Mouse (Mus musculus): ENCODE results near the gene Riox1. TPM values are rescaled to one million over a fixed set of nuclear protein-coding genes. Genes with fewer than 3 reads are reported as not detected.
"Not testable (repeated sequence)": the region's sequence is repeated elsewhere in the genome, so short reads cannot be mapped to it uniquely, and the experiment has no call there.

Riox1 gene
- total RNA-seq, 2 experiments from 2014 or later: 16.6 to 19.0 TPM

GRCm38 (mm10) chr12:83999237-83999636 lies 48.8 kb downstream of the Riox1 start:
- DNase-seq (ENCODE audit: low spot score in 2 of 2); intact Hi-C loops (cut with DNase I): not testable (repeated sequence)

GRCm38 (mm10) chr12:84000418-84000817 lies 50.0 kb downstream of the Riox1 start:
- DNase-seq (ENCODE audit: low spot score in 2 of 2): no peak
- intact Hi-C loops (cut with DNase I): no loop called here

Other genes starting within 250 kb of the Riox1 start
- gene Papln, start 187.0 kb upstream of the Riox1 start, total RNA-seq (2021): 1 to 10 TPM; 7.3 to 9.4 TPM
- 10 to 100 TPM; 68.3 to 74.5 TPM for gene Numb, start 28.7 kb upstream of the Riox1 start, total RNA-seq (2021)
- gene Heatr4, start 34.2 kb downstream of the Riox1 start, total RNA-seq (2021): not detected
- gene Acot2, start 37.3 kb downstream of the Riox1 start, total RNA-seq (2021): 10 to 100 TPM in 1 of 2 experiments, 1 to 10 TPM in 1; 9.5 to 12.5 TPM
- gene Acot1, start 58.9 kb downstream of the Riox1 start, total RNA-seq (2021): 10 to 100 TPM; 10.3 to 13.8 TPM
- 1 to 10 TPM; 2.4 to 3.7 TPM for gene Acot4, start 87.8 kb downstream of the Riox1 start, total RNA-seq (2021)
- not detected for gene Gm49366, start 88.3 kb downstream of the Riox1 start, total RNA-seq (2021)
- 1 to 10 TPM; 1.5 to 3.0 TPM for gene Acot3, start 101.5 kb downstream of the Riox1 start, total RNA-seq (2021)
- 1 to 10 TPM; 5.1 to 7.0 TPM for gene Acot5, start 118.7 kb downstream of the Riox1 start, total RNA-seq (2021)
- 1 to 10 TPM; 3.7 to 3.9 TPM for gene Acot6, start 150.0 kb downstream of the Riox1 start, total RNA-seq (2021)
- 100 to 1,000 TPM; 104 to 108 TPM for gene Dnal1, start 163.8 kb downstream of the Riox1 start, total RNA-seq (2021)
- gene Pnma1, start 197.9 kb downstream of the Riox1 start, total RNA-seq (2021): 1 to 10 TPM; 4.9 to 5.2 TPM